Mouse (Mus musculus): ENCODE results near the gene Rabl3. TPM values are rescaled to one million over a fixed set of nuclear protein-coding genes. Genes with fewer than 3 reads are reported as not detected.

Rabl3 gene
- polyA plus RNA-seq, 1 experiment from 2014 or later = 19.8 TPM

GRCm38 (mm10) chr16:37552824-37553223 lies 13.1 kb downstream of the Rabl3 start:
- Histone ChIP-seq H3K9me3 (replicated peaks) (no peaks in the 10 kb centered on the region), H3K4me2 (no peak overlapping the region), H3K4me3 (no peak overlapping the region), H3K9ac (no peak overlapping the region), H3K27me3 (replicated peaks) (no peaks in the 10 kb centered on the region), H3K4me1 (peaks cover 2% of the 10 kb centered on the region; the same call in 1 of the 2 replicates), H3K36me3 (peaks cover 14% of the 10 kb centered on the region), H3K27ac (no peak overlapping the region)
- no peak for ATAC-seq
- 61% methylated on average over 3 of the region's 3 CpGs for WGBS (ENCODE audit: insufficient replicate concordance)

GRCm38 (mm10) chr16:37562414-37562813 lies 22.7 kb downstream of the Rabl3 start:
- H3K4me1 ChIP-seq = peaks cover 8% of the 10 kb centered on the region
- no peak overlapping the region for H3K27ac ChIP-seq
- no peak overlapping the region for H3K4me2 ChIP-seq
- H3K27me3 ChIP-seq (replicated peaks) = no peaks in the 10 kb centered on the region
- no peak overlapping the region for H3K4me3 ChIP-seq
- no peaks in the 10 kb centered on the region for H3K9me3 ChIP-seq (replicated peaks)
- no peak overlapping the region for H3K9ac ChIP-seq
- H3K36me3 ChIP-seq = peaks cover 29% of the 10 kb centered on the region
- ATAC-seq = no peak
- 78% methylated on average over 6 of the region's 6 CpGs for WGBS (ENCODE audit: insufficient replicate concordance)

GRCm38 (mm10) chr16:37562961-37563360 lies 23.3 kb downstream of the Rabl3 start:
- no peak for ATAC-seq
- Histone ChIP-seq H3K4me3 (no peak overlapping the region), H3K36me3 (peaks cover 28% of the 10 kb centered on the region), H3K9ac (no peak overlapping the region), H3K27ac (no peak overlapping the region), H3K9me3 (replicated peaks) (no peaks in the 10 kb centered on the region), H3K4me2 (no peak overlapping the region), H3K4me1 (peaks cover 8% of the 10 kb centered on the region), H3K27me3 (replicated peaks) (no peaks in the 10 kb centered on the region)
- 88% methylated on average over 5 of the region's 5 CpGs for WGBS (ENCODE audit: insufficient replicate concordance)

GRCm38 (mm10) chr16:37565117-37565516 lies 25.4 kb downstream of the Rabl3 start:
- H3K4me2 ChIP-seq = no peak overlapping the region
- no peaks in the 10 kb centered on the region for H3K27me3 ChIP-seq (replicated peaks)
- no peak overlapping the region for H3K4me3 ChIP-seq
- WGBS (ENCODE audit: insufficient replicate concordance) = 31% methylated on average over 1 of the region's 1 CpGs
- H3K9ac ChIP-seq = no peak overlapping the region
- no peaks in the 10 kb centered on the region for H3K9me3 ChIP-seq (replicated peaks)
- no peak overlapping the region for H3K27ac ChIP-seq
- peaks cover 8% of the 10 kb centered on the region for H3K4me1 ChIP-seq
- peaks cover 30% of the 10 kb centered on the region for H3K36me3 ChIP-seq
- peak; percentile 71 for ATAC-seq

- WGBS (ENCODE audit: insufficient replicate concordance) = 76% methylated on average over 6 of the region's 6 CpGs
- Histone ChIP-seq H3K27me3 (replicated peaks) (no peaks in the 10 kb centered on the region), H3K4me3 (no peak overlapping the region), H3K27ac (no peak overlapping the region), H3K4me2 (no peak overlapping the region), H3K9ac (no peak overlapping the region), H3K4me1 (peaks cover 8% of the 10 kb centered on the region), H3K36me3 (peaks cover 30% of the 10 kb centered on the region), H3K9me3 (replicated peaks) (no peaks in the 10 kb centered on the region)
- ATAC-seq = no peak
These were observed 26.4 kb downstream of the Rabl3 start for GRCm38 (mm10) chr16:37566107-37566506.

GRCm38 (mm10) chr16:37567113-37568050 lies 27.7 kb downstream of the Rabl3 start:
- peaks cover 8% of the 10 kb centered on the region for H3K4me1 ChIP-seq
- no peak overlapping the region for H3K9ac ChIP-seq
- 84% methylated on average over 12 of the region's 12 CpGs for WGBS (ENCODE audit: insufficient replicate concordance)
- no peaks in the 10 kb centered on the region for H3K9me3 ChIP-seq (replicated peaks)
- H3K36me3 ChIP-seq = peaks cover 35% of the 10 kb centered on the region
- H3K27me3 ChIP-seq (replicated peaks) = no peaks in the 10 kb centered on the region
- no peak overlapping the region for H3K27ac ChIP-seq
- no peak overlapping the region for H3K4me2 ChIP-seq
- no peak for ATAC-seq
- H3K4me3 ChIP-seq = no peak overlapping the region

GRCm38 (mm10) chr16:37571554-37571953 lies 31.9 kb downstream of the Rabl3 start:
- Histone ChIP-seq H3K9ac (no peak overlapping the region), H3K9me3 (replicated peaks) (no peaks in the 10 kb centered on the region), H3K4me3 (no peak overlapping the region), H3K27me3 (replicated peaks) (no peaks in the 10 kb centered on the region), H3K36me3 (peaks cover 32% of the 10 kb centered on the region), H3K27ac (no peak overlapping the region), H3K4me2 (no peak overlapping the region), H3K4me1 (no peaks in the 10 kb centered on the region)
- 85% methylated on average over 3 of the region's 3 CpGs for WGBS (ENCODE audit: insufficient replicate concordance)
- ATAC-seq = no peak

GRCm38 (mm10) chr16:37572117-37572754 lies 32.6 kb downstream of the Rabl3 start:
- Histone ChIP-seq H3K4me2 (no peak overlapping the region), H3K9me3 (replicated peaks) (no peaks in the 10 kb centered on the region), H3K4me1 (no peaks in the 10 kb centered on the region), H3K27me3 (replicated peaks) (no peaks in the 10 kb centered on the region), H3K4me3 (no peak overlapping the region), H3K36me3 (peaks cover 31% of the 10 kb centered on the region), H3K9ac (no peak overlapping the region), H3K27ac (no peak overlapping the region)
- no peak for ATAC-seq
- WGBS (ENCODE audit: insufficient replicate concordance) = 90% methylated on average over 12 of the region's 12 CpGs

GRCm38 (mm10) chr16:37573061-37573460 lies 33.4 kb downstream of the Rabl3 start:
- no peak for ATAC-seq
- no peaks in the 10 kb centered on the region for H3K9me3 ChIP-seq (replicated peaks)
- no peak overlapping the region for H3K4me2 ChIP-seq
- no peak overlapping the region for H3K9ac ChIP-seq
- WGBS (ENCODE audit: insufficient replicate concordance) = 79% methylated on average over 5 of the region's 5 CpGs
- H3K4me1 ChIP-seq = no peaks in the 10 kb centered on the region
- no peak overlapping the region for H3K27ac ChIP-seq
- no peaks in the 10 kb centered on the region for H3K27me3 ChIP-seq (replicated peaks)
- H3K36me3 ChIP-seq = peaks cover 26% of the 10 kb centered on the region
- no peak overlapping the region for H3K4me3 ChIP-seq

GRCm38 (mm10) chr16:37575325-37575724 lies 35.6 kb downstream of the Rabl3 start:
- WGBS (ENCODE audit: insufficient replicate concordance) = 35% methylated on average over 2 of the region's 3 CpGs
- H3K4me1 ChIP-seq = no peaks in the 10 kb centered on the region
- no peak overlapping the region for H3K4me2 ChIP-seq
- H3K36me3 ChIP-seq = peaks cover 13% of the 10 kb centered on the region
- H3K4me3 ChIP-seq = no peak overlapping the region
- no peaks in the 10 kb centered on the region for H3K27me3 ChIP-seq (replicated peaks)
- H3K9me3 ChIP-seq (replicated peaks) = no peaks in the 10 kb centered on the region
- ATAC-seq = no peak
- no peak overlapping the region for H3K9ac ChIP-seq
- H3K27ac ChIP-seq = no peak overlapping the region

GRCm38 (mm10) chr16:37579591-37579990 lies 39.9 kb downstream of the Rabl3 start:
- H3K27ac ChIP-seq = peak overlapping the region; percentile 54; the same call in 1 of the 2 replicates
- no peak overlapping the region for H3K9ac ChIP-seq
- peaks cover 11% of the 10 kb centered on the region for H3K4me1 ChIP-seq
- H3K4me2 ChIP-seq = no peak overlapping the region
- 65% methylated on average over 1 of the region's 1 CpGs for WGBS (ENCODE audit: insufficient replicate concordance)
- no peak for ATAC-seq
- no peaks in the 10 kb centered on the region; the same call in 1 of the 2 replicates for H3K36me3 ChIP-seq
- no peak overlapping the region for H3K4me3 ChIP-seq
- H3K9me3 ChIP-seq (replicated peaks) = no peaks in the 10 kb centered on the region
- H3K27me3 ChIP-seq (replicated peaks) = peaks cover 6% of the 10 kb centered on the region

GRCm38 (mm10) chr16:37579994-37580393 lies 40.3 kb downstream of the Rabl3 start, which contains the start of gene Hgd:
TSS of gene Hgd (plus strand) at chr16:37580153.
- no peak for ATAC-seq
- H3K9me3 ChIP-seq (replicated peaks) = no peaks in the 10 kb centered on the region
- H3K4me3 ChIP-seq = peak within 1 kb of the TSS; percentile 25
- peak within 1 kb of the TSS; percentile 54; the same call in 1 of the 2 replicates for H3K27ac ChIP-seq
- H3K9ac ChIP-seq = no peak within 1 kb of the TSS
- H3K4me1 ChIP-seq = peaks cover 15% of the 10 kb centered on the region
- no peaks in the 10 kb centered on the region for H3K36me3 ChIP-seq
- 52% methylated on average over 4 of the region's 4 CpGs for WGBS (ENCODE audit: insufficient replicate concordance)
- peaks cover 6% of the 10 kb centered on the region for H3K27me3 ChIP-seq (replicated peaks)
- H3K4me2 ChIP-seq = peak within 1 kb of the TSS; percentile 24
